Mouse (Mus musculus) kidney, embryonic 14.5 days (tissue): ENCODE measurements around the gene Akap2. TPM values are rescaled to one million over a fixed set of nuclear protein-coding genes. Genes with fewer than 3 reads are reported as not detected.

Source experiments
- ATAC-seq: fragments of 200-750 bp; cut with Nextera tagmentation; 2 replicates; pipeline ENCODE4 v1.8.0; 2017; ENCODE audit warnings: moderate number of reproducible peaks, mild to moderate bottlenecking, moderate TSS enrichment, moderate library complexity; ENCODE audit not compliant: low FRiP score, low TSS enrichment
- H3K27ac ChIP-seq: fragments of 300-500 bp; sonication (generic); 2 replicates; pipeline ENCODE4 v1.5.1; 2014; ENCODE audit warnings: low read depth, mild to moderate bottlenecking, low read length, moderate library complexity, mixed read lengths
- H3K27me3 ChIP-seq: fragments of 300-500 bp; sonication (generic); 2 replicates; pipeline ENCODE4 v1.6.1; 2014; ENCODE audit warnings: mild to moderate bottlenecking, low read length; ENCODE audit not compliant: control insufficient read depth, insufficient read depth
- H3K36me3 ChIP-seq: fragments of 300-500 bp; sonication (generic); 2 replicates; pipeline ENCODE4 v1.6.1; 2014; ENCODE audit warnings: low read length, mixed read lengths; ENCODE audit not compliant: control insufficient read depth, insufficient read depth
- H3K4me1 ChIP-seq: fragments of 300-500 bp; sonication (generic); 2 replicates; pipeline ENCODE4 v1.6.1; 2014; ENCODE audit warnings: low read length, mixed read lengths; ENCODE audit not compliant: control insufficient read depth, insufficient read depth
- H3K4me2 ChIP-seq: fragments of 300-500 bp; sonication (generic); replicated peaks from 2 replicates; pipeline ENCODE4 v1.6.1; 2014; ENCODE audit warnings: low read depth, mild to moderate bottlenecking, low read length
- H3K4me3 ChIP-seq: fragments of 300-500 bp; sonication (generic); 2 replicates; pipeline ENCODE4 v1.5.1; 2014; ENCODE audit warnings: mild to moderate bottlenecking, low read length
- H3K9ac ChIP-seq: fragments of 300-500 bp; sonication (generic); 2 replicates; pipeline ENCODE4 v1.6.1; 2014; ENCODE audit warnings: low read depth, mild to moderate bottlenecking, low read length, moderate library complexity
- H3K9me3 ChIP-seq: fragments of 300-500 bp; sonication (generic); 2 replicates; pipeline ENCODE4 v1.6.1; 2016; ENCODE audit warnings: low read length; ENCODE audit not compliant: control insufficient read depth
- WGBS: fragments of 180-500 bp; shearing (Covaris S2); extraction: QIAGEN DNeasy Blood & Tissue Kit; methylation state at CpG from one replicate; pipeline ENCODE4 v1.1.7; 2014; 5-methylcytosine and 5-hydroxymethylcytosine counted together
- polyA plus RNA-seq: library from polyadenylated mRNA; unstranded; fragments of >200 nt; fragmentation: Nextera tagmentation; extraction: Ambion mirVana; gene quantifications from 2 replicates; pipeline ENCODE4 v1.2.1, GENCODE M21; 2014

Akap2 gene
- polyA plus RNA-seq, 1 experiment from 2014 or later = 24.0 TPM

- H3K27me3 ChIP-seq = no peaks in the 10 kb centered on the region
- no peak for ATAC-seq
- H3K9ac ChIP-seq = no peak overlapping the region
- WGBS = 56% methylated on average over 11 of the region's 11 CpGs
- H3K4me1 ChIP-seq = peaks cover 9% of the 10 kb centered on the region
- H3K4me3 ChIP-seq = no peak overlapping the region
- no peak overlapping the region for H3K27ac ChIP-seq
- H3K4me2 ChIP-seq = no peak overlapping the region
- no peaks in the 10 kb centered on the region for H3K36me3 ChIP-seq
- no peaks in the 10 kb centered on the region for H3K9me3 ChIP-seq
Measured at GRCm38 (mm10) chr4:57757997-57758396, 40.5 kb downstream of the Akap2 start.

DNA sequence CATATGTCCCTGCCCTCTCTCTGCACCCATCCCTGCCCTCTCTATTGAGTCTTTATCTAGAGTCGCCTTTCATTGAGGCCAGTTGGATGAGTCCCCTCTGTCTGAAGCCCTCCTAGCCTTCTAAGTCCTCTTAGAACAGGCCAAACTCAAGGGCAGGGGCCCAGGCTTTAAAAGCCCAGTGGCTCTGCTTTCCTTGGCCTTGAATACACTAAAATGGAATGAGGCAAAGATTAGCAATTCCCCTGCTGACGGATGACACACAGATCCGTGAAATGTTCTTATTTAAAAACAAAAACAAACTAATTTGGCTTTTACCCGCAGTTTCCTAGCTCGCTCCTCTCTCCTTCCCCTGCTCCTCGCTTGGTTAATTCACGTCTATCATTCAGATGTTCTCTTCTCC lies 45.0 kb downstream of the Akap2 start:
- H3K4me1 ChIP-seq = peaks cover 18% of the 10 kb centered on the region
- 68% methylated on average over 7 of the region's 7 CpGs for WGBS
- ATAC-seq = no peak
- no peak overlapping the region for H3K27ac ChIP-seq
- no peaks in the 10 kb centered on the region for H3K9me3 ChIP-seq
- no peaks in the 10 kb centered on the region for H3K27me3 ChIP-seq
- H3K9ac ChIP-seq = no peak overlapping the region
- H3K4me3 ChIP-seq = no peak overlapping the region
- no peaks in the 10 kb centered on the region for H3K36me3 ChIP-seq
- H3K4me2 ChIP-seq = no peak overlapping the region

- H3K9me3 ChIP-seq = no peaks in the 10 kb centered on the region
- H3K9ac ChIP-seq = no peak overlapping the region
- H3K36me3 ChIP-seq = no peaks in the 10 kb centered on the region
- 73% methylated on average over 1 of the region's 1 CpGs for WGBS
- peaks cover 11% of the 10 kb centered on the region for H3K4me1 ChIP-seq
- H3K27ac ChIP-seq = no peak overlapping the region
- no peaks in the 10 kb centered on the region for H3K27me3 ChIP-seq
- no peak overlapping the region for H3K4me2 ChIP-seq
- ATAC-seq = no peak
- H3K4me3 ChIP-seq = no peak overlapping the region
Measured at GRCm38 (mm10) chr4:57764392-57764791, 46.9 kb downstream of the Akap2 start.

DNA sequence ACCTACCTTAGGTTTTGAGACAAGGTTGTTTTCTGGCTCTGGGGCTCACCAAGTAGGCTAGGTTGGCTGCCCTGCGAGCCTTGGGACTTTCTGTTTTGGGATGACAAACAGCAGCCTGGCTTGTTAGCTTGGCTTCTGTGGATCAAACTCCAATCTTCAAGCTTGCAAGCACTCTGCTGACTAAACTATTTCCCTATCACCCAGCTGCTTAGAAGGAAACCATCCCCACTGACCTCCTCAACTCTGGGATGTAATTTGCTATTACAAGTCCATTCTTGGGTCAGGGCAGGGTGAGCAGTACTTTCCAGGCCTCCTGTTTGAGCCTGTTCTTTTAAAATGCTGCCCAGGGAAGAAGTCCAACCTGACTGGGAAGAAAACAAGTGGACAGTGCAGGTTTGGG lies 47.5 kb downstream of the Akap2 start:
- Histone ChIP-seq H3K27me3 (no peaks in the 10 kb centered on the region), H3K4me3 (no peak overlapping the region), H3K4me1 (peaks cover 11% of the 10 kb centered on the region), H3K9me3 (no peaks in the 10 kb centered on the region), H3K9ac (no peak overlapping the region), H3K27ac (peak overlapping the region; percentile 38; the same call in 1 of the 2 replicates), H3K36me3 (no peaks in the 10 kb centered on the region), H3K4me2 (no peak overlapping the region)
- peak; percentile 49; the same call in 1 of the 2 replicates for ATAC-seq
- WGBS = 56% methylated on average over 1 of the region's 1 CpGs

GRCm38 (mm10) chr4:57765806-57766205 lies 48.3 kb downstream of the Akap2 start:
- no peak overlapping the region for H3K27ac ChIP-seq
- H3K27me3 ChIP-seq = no peaks in the 10 kb centered on the region
- no peaks in the 10 kb centered on the region for H3K9me3 ChIP-seq
- H3K4me3 ChIP-seq = no peak overlapping the region
- H3K4me2 ChIP-seq = no peak overlapping the region
- H3K9ac ChIP-seq = no peak overlapping the region
- no peak for ATAC-seq
- H3K4me1 ChIP-seq = peaks cover 11% of the 10 kb centered on the region
- 33% methylated on average over 4 of the region's 4 CpGs for WGBS
- no peaks in the 10 kb centered on the region for H3K36me3 ChIP-seq

- ATAC-seq = no peak
- H3K4me3 ChIP-seq = no peak overlapping the region
Measured at GRCm38 (mm10) chr4:57769007-57769406, 51.5 kb downstream of the Akap2 start.

DNA sequence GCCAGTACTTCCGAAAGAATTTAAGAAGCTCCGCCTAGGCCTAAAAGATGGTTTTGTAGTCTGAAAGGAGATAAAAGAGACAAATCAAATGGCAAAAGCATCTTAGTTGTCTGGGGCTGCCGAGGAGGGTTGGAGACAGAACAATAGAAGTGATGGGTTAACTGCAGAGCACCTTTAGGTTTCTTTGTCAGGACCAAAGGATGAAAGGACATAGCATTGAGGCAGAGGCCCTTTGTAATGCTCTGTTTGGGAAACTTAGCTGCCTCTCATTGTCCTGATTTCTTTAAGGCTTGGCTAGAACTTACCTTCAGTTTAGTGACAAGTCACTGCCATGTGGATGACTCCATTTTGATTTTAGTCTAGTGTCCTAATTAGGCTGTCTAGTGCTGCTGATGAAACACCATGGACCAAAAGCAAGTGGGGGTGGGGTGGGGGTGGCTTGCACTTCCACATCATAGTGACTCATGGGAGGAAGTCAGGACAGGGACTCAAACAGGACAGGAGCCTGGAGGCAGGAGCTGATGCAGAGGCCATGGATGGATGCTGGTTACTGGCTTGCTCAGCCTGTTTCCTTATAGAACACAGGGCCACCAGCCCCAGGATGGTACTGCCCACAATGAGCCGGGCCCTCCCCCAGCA lies 52.8 kb downstream of the Akap2 start:
- Histone ChIP-seq H3K36me3 (no peaks in the 10 kb centered on the region), H3K4me2 (no peak overlapping the region), H3K9me3 (no peaks in the 10 kb centered on the region), H3K27me3 (no peaks in the 10 kb centered on the region), H3K9ac (no peak overlapping the region), H3K27ac (no peak overlapping the region), H3K4me3 (no peak overlapping the region), H3K4me1 (peaks cover 11% of the 10 kb centered on the region)
- no peak for ATAC-seq
- WGBS = 82% methylated on average over 4 of the region's 4 CpGs

More at GRCm38 (mm10) chr4:57769007-57769406, 51.5 kb downstream of the Akap2 start:
- no peaks in the 10 kb centered on the region for H3K27me3 ChIP-seq
- no peaks in the 10 kb centered on the region for H3K9me3 ChIP-seq
- no peaks in the 10 kb centered on the region for H3K36me3 ChIP-seq
- H3K4me1 ChIP-seq = peaks cover 17% of the 10 kb centered on the region
- WGBS = 52% methylated on average over 3 of the region's 3 CpGs
- no peak overlapping the region for H3K27ac ChIP-seq
- no peak overlapping the region for H3K4me2 ChIP-seq
- H3K9ac ChIP-seq = no peak overlapping the region

DNA sequence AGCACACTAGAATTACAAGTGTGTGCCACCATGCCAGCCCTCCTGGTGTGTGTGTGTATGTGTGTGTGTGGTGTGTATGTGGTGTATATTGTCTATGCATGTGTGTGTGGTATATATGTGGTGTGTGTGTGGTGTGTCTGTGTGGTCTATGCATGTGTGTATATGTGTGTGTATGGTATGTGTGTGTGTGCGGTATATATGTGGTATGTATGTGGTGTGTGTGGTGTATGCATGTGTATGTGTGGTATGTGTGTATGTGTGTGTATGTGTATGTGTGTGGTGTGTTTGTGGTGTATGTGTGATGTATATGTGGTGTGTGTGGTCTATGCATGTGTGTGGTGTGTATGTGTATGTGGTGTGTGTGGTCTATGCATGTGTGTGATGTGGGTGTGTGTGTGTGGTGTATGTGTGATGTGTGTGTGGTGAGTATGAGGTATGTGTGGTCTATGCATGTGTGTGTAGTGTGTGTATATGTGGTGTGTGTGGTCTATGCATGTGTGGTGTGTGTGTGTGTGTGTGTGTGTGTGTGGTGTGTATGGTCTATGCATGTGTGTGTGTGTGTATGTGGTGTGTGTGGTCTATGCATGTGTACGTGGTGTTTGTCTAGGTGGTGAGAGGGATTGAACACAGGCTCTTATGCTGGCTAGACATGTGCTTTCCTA lies 54.2 kb downstream of the Akap2 start:
- no peak; the same call in 1 of the 2 replicates for ATAC-seq
- H3K4me3 ChIP-seq = no peak overlapping the region

GRCm38 (mm10) chr4:57772851-57773510 lies 55.5 kb downstream of the Akap2 start:
- no peak for ATAC-seq
- 44% methylated on average over 11 of the region's 11 CpGs for WGBS
- no peak overlapping the region for H3K4me3 ChIP-seq
- no peak overlapping the region for H3K4me2 ChIP-seq
- peaks cover 6% of the 10 kb centered on the region for H3K4me1 ChIP-seq
- H3K27me3 ChIP-seq = no peaks in the 10 kb centered on the region
- no peak overlapping the region for H3K9ac ChIP-seq
- peak overlapping the region; percentile 51; the same call in 1 of the 2 replicates for H3K27ac ChIP-seq
- H3K36me3 ChIP-seq = no peaks in the 10 kb centered on the region
- no peaks in the 10 kb centered on the region for H3K9me3 ChIP-seq

More for the DNA sequence above, 54.2 kb downstream of the Akap2 start:
- Histone ChIP-seq H3K27ac (no peak overlapping the region), H3K9me3 (no peaks in the 10 kb centered on the region), H3K27me3 (no peaks in the 10 kb centered on the region), H3K9ac (no peak overlapping the region), H3K4me2 (no peak overlapping the region), H3K36me3 (no peaks in the 10 kb centered on the region), H3K4me1 (peaks cover 6% of the 10 kb centered on the region)
- WGBS = 91% methylated on average over 2 of the region's 2 CpGs
